Comparison of ENCODE assay signal across 9 mouse cellular contexts in genomic region chr1:177013776-177014175, GRCm38 (mm10).
DNase-seq lines count a peak whose midpoint lies in the region; ATAC-seq and TF ChIP-seq lines count a peak whose summit lies in the region.
"Had no signal": no experiment of that assay in that cellular context is flagged by ENCODE, and none has a peak within 500 bp of the region (broad histone marks: within the 10 kb centered on the region; RNA-seq: fewer than 3 reads in every experiment).

No protein-coding gene starts in this region.

- no peak for TF ChIP-seq EP300 in lung, postnatal 0 days (IDR thresholded peaks at IDR 0.05)

- no peaks in the 10 kb centered on the region for H3K36me3 ChIP-seq in heart, embryonic 12.5 days
- no peaks in the 10 kb centered on the region for H3K36me3 ChIP-seq in lung, postnatal 0 days (ENCODE audit: insufficient read depth, low read length)
- 0 out of 2 replicates have a peak, but pooled peaks cover 3% of the 10 kb centered on the region for H3K36me3 ChIP-seq in embryonic facial prominence, embryonic 10.5 days (replicated peaks)
- H3K36me3 ChIP-seq in stomach, embryonic 15.5 days = no peaks in the 10 kb centered on the region
- H3K36me3 ChIP-seq: liver, embryonic 12.5 days had no signal

- H3K27ac ChIP-seq in heart, embryonic 12.5 days (ENCODE audit: poor library complexity, severe bottlenecking) = no peak overlapping the region
- H3K27ac ChIP-seq in lung, postnatal 0 days (ENCODE audit: low read length) = no peak overlapping the region
- peak overlapping the region; percentile 37; the same call in 1 of the 2 replicates for H3K27ac ChIP-seq in embryonic facial prominence, embryonic 10.5 days (replicated peaks)
- 0 out of 2 replicates have a peak overlapping the region, but pooled peaks have one; percentile 3 for H3K27ac ChIP-seq in stomach, embryonic 15.5 days
- H3K27ac ChIP-seq: liver, embryonic 12.5 days had no signal

- no peak overlapping the region for H3K4me2 ChIP-seq in heart, embryonic 12.5 days
- no peak overlapping the region for H3K4me2 ChIP-seq in lung, postnatal 0 days (replicated peaks; ENCODE audit: low read depth, low read length)
- no peak overlapping the region for H3K4me2 ChIP-seq in stomach, embryonic 15.5 days
- H3K4me2 ChIP-seq: liver, embryonic 12.5 days had no signal

- H3K4me3 ChIP-seq in heart, embryonic 12.5 days = no peak overlapping the region
- H3K4me3 ChIP-seq in lung, postnatal 0 days (ENCODE audit: low read depth, low read length) = no peak overlapping the region
- no peak overlapping the region for H3K4me3 ChIP-seq in embryonic facial prominence, embryonic 10.5 days
- no peak overlapping the region for H3K4me3 ChIP-seq in stomach, embryonic 15.5 days (replicated peaks)
- H3K4me3 ChIP-seq: liver, embryonic 12.5 days had no signal

- no peaks in the 10 kb centered on the region for H3K9me3 ChIP-seq in heart, embryonic 12.5 days (replicated peaks)
- no peaks in the 10 kb centered on the region for H3K9me3 ChIP-seq in lung, postnatal 0 days (ENCODE audit: low read length)
- no peaks in the 10 kb centered on the region for H3K9me3 ChIP-seq in embryonic facial prominence, embryonic 10.5 days
- H3K9me3 ChIP-seq in stomach, embryonic 15.5 days = no peaks in the 10 kb centered on the region
- H3K9me3 ChIP-seq: liver, embryonic 12.5 days had no signal

- H3K4me1 ChIP-seq in heart, embryonic 12.5 days (replicated peaks) = peaks cover 53% of the 10 kb centered on the region
- peaks cover 8% of the 10 kb centered on the region; the same call in 1 of the 2 replicates for H3K4me1 ChIP-seq in lung, postnatal 0 days (ENCODE audit: insufficient read depth, low read depth, low read length)
- H3K4me1 ChIP-seq in embryonic facial prominence, embryonic 10.5 days = peaks cover 85% of the 10 kb centered on the region
- H3K4me1 ChIP-seq in stomach, embryonic 15.5 days = peaks cover 15% of the 10 kb centered on the region

- DNase-seq in heart, adult 18-20 months = peak; percentile 29 to 41
- peak; percentile 23 for DNase-seq in lung, postnatal 36 days
- no peak for DNase-seq in lung, postnatal 0 days (ENCODE audit: low spot score)
- DNase-seq in embryonic facial prominence, embryonic 10.5 days (ENCODE audit: low spot score) = no peak
- no peak for DNase-seq in right cerebral cortex, adult 2 months (ENCODE audit: low spot score in 2 of 2)
- DNase-seq: right cerebral cortex, adult 18-20 months had no signal

- 86% methylated on average over 3 of the region's 3 CpGs for WGBS in heart, embryonic 12.5 days
- WGBS in lung, postnatal 0 days = 66% methylated on average over 3 of the region's 3 CpGs
- 92% methylated on average over 3 of the region's 3 CpGs for WGBS in embryonic facial prominence, embryonic 10.5 days
- 77% methylated on average over 3 of the region's 3 CpGs for WGBS in stomach, embryonic 15.5 days

- H3K27me3 ChIP-seq in heart, embryonic 12.5 days (replicated peaks) = no peaks in the 10 kb centered on the region
- no peaks in the 10 kb centered on the region for H3K27me3 ChIP-seq in lung, postnatal 0 days (replicated peaks; ENCODE audit: insufficient read depth, low read length)
- H3K27me3 ChIP-seq in embryonic facial prominence, embryonic 10.5 days (replicated peaks; ENCODE audit: low read depth, poor library complexity, severe bottlenecking) = no peaks in the 10 kb centered on the region
- H3K27me3 ChIP-seq in stomach, embryonic 15.5 days (replicated peaks) = no peaks in the 10 kb centered on the region
- H3K27me3 ChIP-seq: liver, embryonic 12.5 days had no signal

- no peak for TF ChIP-seq CTCF in lung, postnatal 0 days (IDR thresholded peaks at IDR 0.05)

- ATAC-seq in heart, embryonic 12.5 days (ENCODE audit: insufficient number of reproducible peaks, low FRiP score) = no peak
- ATAC-seq in lung, postnatal 0 days = no peak
- ATAC-seq in stomach, embryonic 15.5 days (ENCODE audit: insufficient read depth, low FRiP score, low read depth) = no peak

- no peak overlapping the region for H3K9ac ChIP-seq in heart, embryonic 12.5 days
- H3K9ac ChIP-seq in lung, postnatal 0 days (replicated peaks; ENCODE audit: low read depth) = no peak overlapping the region
- no peak overlapping the region for H3K9ac ChIP-seq in stomach, embryonic 15.5 days
- H3K9ac ChIP-seq: liver, embryonic 12.5 days had no signal

Comparison
In these comparisons a context has a peak if more than half of its experiments do, and no peak if none do; other contexts are left out.
1. DNase-seq: peak in heart, adult 18-20 months (2 of 2) and lung, postnatal 36 days (single experiment); none in lung, postnatal 0 days (single experiment), embryonic facial prominence, embryonic 10.5 days (single experiment) and right cerebral cortex, adult 2 months (0 of 2).
2. H3K27ac ChIP-seq: peak in embryonic facial prominence, embryonic 10.5 days (single experiment) and stomach, embryonic 15.5 days (single experiment); none in heart, embryonic 12.5 days (single experiment) and lung, postnatal 0 days (single experiment).